Mouse (Mus musculus): ENCODE data around the gene Ldhd. TPM values are rescaled to one million over a fixed set of nuclear protein-coding genes. Genes with fewer than 3 reads are reported as not detected.
A peak's percentile ranks its signal among the peaks of the same experiment; 100 is the strongest.

Ldhd gene
- total RNA-seq, 2 experiments from 2014 or later: 30.3 to 31.4 TPM

GRCm38 (mm10) chr8:111628401-111628800, 1.8 kb downstream of the Ldhd start:
- DNase-seq (ENCODE audit: low spot score): no peak

DNA sequence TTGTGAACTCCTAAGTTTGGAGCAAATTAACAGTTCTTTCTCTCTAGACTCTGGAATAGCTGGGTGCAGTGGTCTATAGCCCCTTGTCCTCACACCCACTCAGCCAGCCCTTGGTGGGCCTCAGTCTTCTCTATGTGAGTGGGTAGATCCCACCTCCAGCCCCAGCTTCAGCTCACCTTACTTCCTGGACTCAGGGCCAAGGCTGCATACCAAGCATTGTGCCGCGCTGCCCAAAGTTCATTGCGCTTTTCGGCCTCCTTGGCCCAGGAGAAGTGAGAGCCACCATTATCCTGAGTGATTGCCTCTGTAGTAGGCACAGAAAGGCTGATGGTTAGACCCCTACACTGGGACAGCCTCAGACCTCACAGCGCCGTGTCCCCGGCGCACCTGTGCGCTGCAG, 2.3 kb downstream of the Ldhd start:
- DNase-seq (ENCODE audit: low spot score): no peak

GRCm38 (mm10) chr8:111626933-111627332, 3.2 kb downstream of the Ldhd start:
- DNase-seq (ENCODE audit: low spot score): no peak

- no peak for DNase-seq (ENCODE audit: low spot score)
Measured at GRCm38 (mm10) chr8:111626528-111626820, 3.7 kb downstream of the Ldhd start.

- DNase-seq (ENCODE audit: low spot score): peak; percentile 76
Measured at GRCm38 (mm10) chr8:111625694-111626527, 4.3 kb downstream of the Ldhd start.

GRCm38 (mm10) chr8:111624853-111625221, 5.3 kb downstream of the Ldhd start:
- peak; percentile 84 for DNase-seq (ENCODE audit: low spot score)

DNA sequence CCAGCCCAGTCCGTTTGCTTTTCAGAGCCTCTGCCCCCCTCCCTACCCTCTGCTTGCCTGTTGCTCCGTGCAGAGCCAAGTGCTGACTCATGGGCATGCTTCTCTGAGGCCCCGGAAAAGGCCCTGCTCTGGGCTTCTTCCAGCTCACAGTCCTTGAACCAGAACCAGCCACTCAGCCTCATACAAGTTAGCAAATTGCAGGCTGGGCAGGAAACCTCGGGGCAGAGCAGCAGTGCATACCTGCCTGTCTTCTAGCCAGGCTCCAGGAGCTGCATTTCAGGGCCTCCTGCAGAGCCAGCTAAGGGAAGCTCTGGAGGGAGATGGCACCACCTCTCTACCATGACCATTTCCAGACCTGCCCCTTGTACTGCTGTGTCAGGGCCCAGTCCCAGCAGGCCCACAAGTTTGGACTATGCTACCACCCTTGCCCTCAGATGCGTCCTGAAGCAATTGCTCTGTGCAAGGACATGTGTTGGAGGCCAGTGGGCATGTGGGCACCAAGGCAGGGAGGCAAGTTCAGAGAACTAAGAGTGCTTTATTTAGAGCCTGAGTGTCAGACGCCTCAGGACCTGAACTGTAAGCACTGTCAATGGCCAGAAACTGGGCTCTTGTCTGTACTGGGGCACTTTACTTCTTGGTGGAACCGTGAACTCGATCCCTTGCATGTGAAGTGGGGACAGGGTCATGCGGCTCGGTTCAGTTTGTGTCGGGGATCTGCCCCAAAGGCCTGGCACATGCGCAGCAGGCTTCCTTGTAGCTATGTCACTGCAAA, 5.9 kb downstream of the Ldhd start:
- peak; percentile 76 for DNase-seq (ENCODE audit: low spot score)

DNA sequence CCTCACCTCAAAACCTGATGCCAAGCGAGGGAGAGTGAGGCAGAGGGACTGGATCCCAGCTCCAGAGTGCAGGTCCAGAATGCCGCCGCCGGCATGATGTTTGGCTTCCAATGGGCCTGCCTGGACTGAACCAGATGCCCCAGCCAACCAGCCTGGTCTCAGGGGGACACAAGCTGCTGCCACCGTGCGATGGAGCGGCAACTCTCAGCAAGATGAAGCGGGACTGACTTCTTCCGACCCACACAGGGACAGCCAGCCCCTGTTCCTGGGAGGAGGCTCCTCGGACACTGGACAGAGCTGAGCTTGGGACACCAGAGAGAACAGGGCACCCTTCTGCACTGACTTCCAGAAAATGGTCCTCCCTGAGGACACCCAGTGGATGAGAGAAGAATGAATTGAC, 7.6 kb downstream of the Ldhd start:
- DNase-seq (ENCODE audit: low spot score): no peak

DNA sequence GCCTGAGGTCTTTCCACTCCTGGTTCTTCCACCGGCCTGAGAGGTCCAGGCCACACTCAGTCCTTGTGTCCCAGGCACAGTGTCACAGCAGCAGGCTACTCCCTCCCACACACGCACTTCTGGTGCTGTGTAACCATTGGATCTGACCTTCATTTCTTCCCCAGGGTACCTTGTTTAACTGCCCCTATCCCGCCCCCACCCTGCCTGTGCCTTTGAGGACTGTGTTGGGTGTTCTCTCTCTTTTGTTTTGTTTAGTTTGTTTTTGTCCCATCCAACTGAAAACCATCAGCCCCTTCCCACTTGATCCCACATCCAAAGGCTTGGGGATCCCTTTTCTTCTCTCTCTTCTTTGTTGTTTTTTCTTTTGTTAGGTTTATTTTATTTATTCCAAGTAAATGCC, 8.1 kb downstream of the Ldhd start:
- DNase-seq (ENCODE audit: low spot score): no peak

GRCm38 (mm10) chr8:111619936-111620335, 10.2 kb downstream of the Ldhd start:
- DNase-seq (ENCODE audit: low spot score): no peak

DNA sequence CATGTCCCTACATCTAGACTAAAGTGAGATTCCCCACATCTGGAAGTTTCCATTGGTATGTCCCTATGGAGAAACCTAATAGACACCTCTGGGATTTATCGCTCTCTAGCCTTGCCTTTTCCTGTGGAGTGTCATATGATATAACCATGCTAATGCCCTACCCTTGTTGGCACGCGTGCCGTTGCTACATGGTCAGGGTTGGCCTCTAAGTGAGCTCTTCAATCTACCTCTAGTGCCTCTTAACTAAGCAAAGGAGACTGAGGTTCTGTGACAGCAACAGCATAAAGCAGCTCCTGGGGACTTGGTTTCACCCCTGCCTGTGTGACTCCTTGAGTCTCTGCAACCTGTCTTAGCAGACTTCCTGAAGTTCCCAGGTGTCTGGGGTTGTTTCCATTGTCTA, 11.9 kb downstream of the Ldhd start:
- DNase-seq (ENCODE audit: low spot score): no peak

DNA sequence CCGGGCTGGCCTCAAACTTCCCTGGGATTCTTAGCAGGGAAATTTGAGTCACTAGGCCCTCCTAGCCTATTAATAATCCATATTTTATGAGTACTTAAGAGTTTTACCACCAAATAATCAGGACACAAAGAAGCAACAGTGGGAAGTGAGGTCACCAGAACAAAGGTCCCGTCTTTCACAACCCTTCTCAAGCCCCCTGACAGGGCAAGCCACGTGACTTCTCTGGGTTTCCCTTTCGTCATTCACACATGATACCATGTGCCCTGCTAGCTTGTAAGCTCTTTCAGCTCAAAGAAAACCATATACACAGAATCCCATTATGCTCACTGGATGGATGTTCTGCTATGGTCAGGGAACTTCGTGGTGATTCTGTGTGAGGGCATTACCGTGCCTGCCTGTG, 12.4 kb downstream of the Ldhd start:
- no peak for DNase-seq (ENCODE audit: low spot score)

GRCm38 (mm10) chr8:111614786-111615701, 15.1 kb downstream of the Ldhd start:
- DNase-seq (ENCODE audit: low spot score): no peak

GRCm38 (mm10) chr8:111613181-111613580, 17.0 kb downstream of the Ldhd start:
- DNase-seq (ENCODE audit: low spot score): no peak

GRCm38 (mm10) chr8:111607414-111607813, 22.8 kb downstream of the Ldhd start:
- DNase-seq (ENCODE audit: low spot score): no peak

- no peak for DNase-seq (ENCODE audit: low spot score)
Measured at GRCm38 (mm10) chr8:111606961-111607360, 23.2 kb downstream of the Ldhd start.

DNA sequence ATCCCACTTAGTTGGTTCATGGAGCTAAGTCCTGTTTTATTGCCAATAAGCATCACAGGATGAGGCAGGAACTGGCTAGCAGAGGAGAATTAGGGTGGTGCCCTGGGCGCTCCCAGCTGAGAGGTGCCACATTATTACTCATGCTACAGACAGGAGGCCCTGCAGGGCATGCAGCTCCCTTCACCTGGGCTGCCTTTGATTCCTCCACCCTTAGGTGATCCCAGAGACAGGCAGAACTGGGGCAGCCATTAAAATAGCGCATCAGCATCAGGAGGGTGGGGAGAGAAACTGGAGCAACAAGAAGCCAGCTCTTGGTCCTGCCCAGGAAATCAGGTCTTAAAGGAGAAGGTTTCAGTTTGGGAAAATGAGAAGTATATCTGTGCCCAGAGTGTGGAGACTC, 25.2 kb downstream of the Ldhd start:
- no peak for DNase-seq (ENCODE audit: low spot score)

DNA sequence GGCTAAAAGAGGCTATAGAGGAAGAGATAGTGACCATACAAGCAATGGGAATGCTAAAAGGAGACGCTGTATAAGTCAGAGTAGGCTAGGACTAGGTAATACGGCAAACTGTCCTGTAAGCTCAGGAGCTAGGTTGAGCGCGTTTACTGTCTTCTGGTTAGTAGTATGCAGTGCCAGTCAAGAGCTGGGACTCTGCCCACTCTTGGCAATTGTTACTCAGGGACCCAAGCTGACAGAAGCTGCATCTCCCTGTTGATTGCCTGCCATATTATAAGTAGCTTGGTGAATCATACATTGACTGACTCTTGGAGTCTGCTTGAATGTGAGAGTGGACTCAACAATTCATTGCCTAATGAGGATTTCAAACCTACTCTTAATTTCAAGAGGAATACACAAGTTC, 28.1 kb downstream of the Ldhd start:
- DNase-seq (ENCODE audit: low spot score): no peak

DNA sequence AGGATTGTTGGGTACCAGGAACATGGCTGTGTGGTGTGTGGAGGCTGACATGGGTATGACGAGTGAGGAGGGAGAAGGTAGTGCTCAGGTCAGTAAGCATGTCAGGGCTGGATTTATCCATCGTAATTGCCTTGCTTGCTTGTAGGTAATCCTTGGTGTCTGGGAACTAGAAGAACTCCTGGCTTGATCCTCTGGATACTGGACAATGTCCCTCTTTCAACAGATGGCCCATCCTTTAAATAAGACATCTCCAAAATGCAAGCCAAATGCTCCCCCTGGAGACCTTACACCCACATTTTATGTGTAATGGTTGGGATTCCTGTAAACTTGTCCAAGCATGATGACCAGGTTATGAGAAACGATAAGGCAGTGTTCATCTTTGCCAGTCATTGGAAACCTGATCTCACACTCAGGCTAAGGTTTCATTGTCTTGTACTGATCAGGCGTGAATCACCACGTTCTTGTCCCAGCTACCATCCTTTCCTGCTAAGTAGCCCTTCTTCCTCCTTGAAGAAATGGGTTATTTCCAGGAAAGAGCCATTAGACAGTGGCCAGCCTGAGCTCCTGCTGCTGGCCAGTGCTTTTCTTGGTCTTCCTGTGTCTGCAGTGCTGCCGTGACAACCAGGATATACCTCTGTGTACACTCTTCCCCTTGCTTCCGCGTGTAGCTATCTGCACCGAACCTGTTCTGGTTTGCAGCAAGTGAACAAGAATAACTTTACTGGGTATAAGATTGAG, 30.3 kb downstream of the Ldhd start:
- DNase-seq (ENCODE audit: low spot score): no peak

- DNase-seq (ENCODE audit: low spot score): peak; percentile 42
Measured at GRCm38 (mm10) chr8:111597310-111597709, 32.9 kb downstream of the Ldhd start.

GRCm38 (mm10) chr8:111596485-111596821, 33.7 kb downstream of the Ldhd start:
- DNase-seq (ENCODE audit: low spot score): no peak
